Mouse (Mus musculus) fat pad, adult 2 months (tissue): ENCODE results near the gene Tmcc1.

Source experiments
- DNase-seq: peaks from one replicate; pipeline ENCODE4 v3.0.0-alpha.2; 2011; ENCODE audit warnings: low read depth, low spot score; ENCODE audit errors: extremely low read depth

Gene Tmcc1

GRCm38 (mm10) chr6:116021961-116022485 is 171.3 kb downstream of the Tmcc1 start:
- no peak for DNase-seq

DNA sequence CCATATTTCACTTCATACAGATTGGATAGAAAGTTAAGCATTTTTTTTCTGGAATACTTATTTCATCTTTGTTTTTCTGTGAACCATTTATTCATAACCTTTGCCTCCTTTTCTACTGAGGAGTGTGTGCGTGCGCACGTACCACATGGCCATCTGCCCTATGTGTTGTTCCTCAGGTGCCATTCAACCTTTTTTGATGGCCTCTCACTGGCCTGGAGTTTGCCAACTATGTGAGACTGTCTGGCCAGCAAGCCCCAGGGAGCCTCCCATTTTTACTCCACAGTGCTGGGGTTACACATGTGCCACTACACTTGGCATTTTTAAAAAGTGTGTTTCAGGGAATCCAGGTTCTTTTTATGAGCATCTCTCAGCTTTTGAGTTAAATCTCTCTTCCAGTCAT is 177.4 kb downstream of the Tmcc1 start:
- no peak for DNase-seq

DNA sequence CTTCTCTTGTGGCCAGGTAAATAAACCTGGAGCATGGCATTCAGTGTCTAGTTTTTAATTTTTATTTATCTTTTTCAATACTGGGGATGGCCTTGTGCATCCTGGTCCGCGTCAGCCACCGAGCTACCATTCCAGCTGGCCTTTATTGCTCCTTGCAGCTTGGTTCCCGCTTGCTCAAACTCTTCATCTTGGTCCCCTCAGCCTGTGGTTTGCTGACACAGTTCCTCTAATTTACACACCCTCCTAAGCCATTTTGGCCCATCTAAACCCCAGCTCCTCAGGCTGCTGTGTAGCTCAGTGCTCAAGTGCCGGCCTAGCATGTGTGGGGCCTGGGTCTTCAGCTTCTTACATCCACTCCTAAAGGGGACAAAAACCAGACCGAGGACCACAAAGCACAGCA is 179.2 kb downstream of the Tmcc1 start:
- DNase-seq, result no peak

GRCm38 (mm10) chr6:116013687-116014086 is 179.6 kb downstream of the Tmcc1 start:
- no peak for DNase-seq

GRCm38 (mm10) chr6:116010541-116010940 is 182.7 kb downstream of the Tmcc1 start:
- no peak for DNase-seq

DNA sequence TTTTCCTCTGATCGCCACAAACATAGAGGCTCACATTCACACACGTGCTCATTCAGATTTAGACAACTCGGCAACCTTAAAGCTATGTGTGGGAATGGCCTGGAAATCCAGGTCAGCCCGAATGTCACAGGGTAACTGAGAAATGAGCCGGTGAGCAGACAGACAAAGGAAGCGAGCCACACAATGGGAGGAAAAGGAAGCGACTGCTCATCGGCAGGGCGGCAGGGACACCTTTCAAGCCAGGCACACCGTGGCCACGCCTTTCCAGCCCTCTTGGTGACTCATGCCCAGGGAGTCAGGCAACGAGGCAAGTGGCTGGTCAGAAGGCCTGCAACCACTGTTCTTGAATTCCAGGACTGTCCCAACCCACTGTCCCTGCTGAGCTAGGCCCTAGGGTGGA is 183.9 kb downstream of the Tmcc1 start:
- no peak for DNase-seq

DNA sequence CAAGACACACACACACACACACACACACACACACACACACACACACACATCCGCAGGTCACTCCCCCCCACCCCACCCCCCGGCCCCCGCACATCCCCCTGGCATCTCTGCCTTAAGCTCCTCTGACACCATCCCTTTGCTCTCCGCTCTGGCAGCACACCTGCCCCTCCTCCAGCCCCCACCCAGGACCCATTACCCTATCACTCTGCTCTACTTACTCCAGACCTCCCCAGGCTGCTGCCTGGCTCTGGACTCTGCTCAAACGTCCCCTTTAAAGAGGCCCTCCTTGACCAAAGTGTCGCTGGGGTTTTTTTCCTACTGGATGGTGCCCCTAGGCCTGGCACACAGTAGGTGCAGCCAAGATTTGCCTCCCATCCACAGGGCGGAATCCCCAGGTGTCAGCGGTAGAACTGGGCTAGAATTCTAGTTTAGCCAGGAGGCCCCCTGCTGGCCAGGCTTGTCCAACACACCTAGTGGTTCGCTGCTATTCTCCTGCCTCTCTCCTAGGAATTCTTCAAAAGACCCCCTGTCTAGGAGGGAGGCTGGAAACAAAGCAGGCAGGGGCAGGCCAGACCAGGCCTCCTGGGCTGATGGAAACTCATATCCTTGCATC is 185.6 kb downstream of the Tmcc1 start:
- DNase-seq, result no peak

DNA sequence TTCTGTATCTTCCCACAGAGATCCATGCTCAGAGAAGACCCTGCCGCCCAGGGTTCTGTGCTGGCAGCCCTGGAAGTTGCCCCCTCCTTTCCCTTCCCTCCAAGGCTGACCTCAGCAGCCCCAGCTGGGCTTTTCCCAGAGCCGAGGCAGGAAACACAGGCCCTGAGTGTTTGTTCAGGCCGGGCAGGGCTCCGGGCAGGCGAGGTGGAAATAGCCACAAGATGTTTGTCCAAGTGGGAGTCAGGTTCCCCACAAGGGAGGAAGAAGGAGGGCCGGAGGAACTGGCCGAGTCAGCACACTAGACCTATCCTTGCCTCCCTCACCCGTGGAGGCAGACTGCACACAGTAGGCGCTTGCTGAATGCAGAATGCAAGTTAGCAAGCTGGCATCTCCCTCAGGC is 186.6 kb downstream of the Tmcc1 start:
- no peak for DNase-seq

DNA sequence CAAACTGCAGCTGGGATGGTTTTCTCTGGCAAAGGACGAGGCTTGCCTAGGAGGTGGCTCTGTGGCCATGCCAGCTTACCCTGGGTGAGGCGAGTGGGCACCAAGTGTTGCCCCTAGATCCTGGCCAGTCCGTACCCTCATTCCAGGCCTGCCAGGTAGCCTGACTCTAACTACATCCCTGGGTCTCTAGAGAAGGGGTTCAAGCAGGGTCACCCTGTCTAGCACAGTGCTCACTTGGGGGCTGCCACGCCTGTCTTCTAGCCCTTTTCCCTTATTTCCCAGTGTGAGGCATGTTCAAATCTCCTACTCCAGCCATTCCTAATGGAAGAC is 187.4 kb downstream of the Tmcc1 start:
- DNase-seq, result no peak

- DNase-seq, result no peak
These were observed 187.9 kb downstream of the Tmcc1 start for GRCm38 (mm10) chr6:116005275-116005958.

GRCm38 (mm10) chr6:116004716-116005115 is 188.6 kb downstream of the Tmcc1 start:
- DNase-seq, result no peak

DNA sequence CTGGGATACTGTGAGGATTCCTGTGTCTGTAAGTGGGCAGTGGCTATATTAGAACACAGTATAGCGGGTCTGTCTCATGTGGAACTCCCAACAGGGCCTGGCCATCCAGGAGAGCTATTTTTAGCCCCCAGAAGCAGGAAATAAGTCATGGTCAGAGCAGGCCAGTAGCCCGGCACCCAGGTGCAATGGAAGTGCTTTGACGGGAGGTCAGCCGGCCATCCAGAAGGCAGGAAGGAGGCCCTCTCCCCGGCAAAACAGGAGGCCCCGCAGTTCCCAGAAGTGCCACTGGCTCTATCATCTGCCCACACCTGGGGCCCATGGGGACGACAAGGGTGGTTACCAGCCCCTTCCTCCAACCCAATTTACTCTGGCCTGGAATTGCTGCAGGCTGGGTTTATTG is 189.2 kb downstream of the Tmcc1 start:
- DNase-seq, result no peak

DNA sequence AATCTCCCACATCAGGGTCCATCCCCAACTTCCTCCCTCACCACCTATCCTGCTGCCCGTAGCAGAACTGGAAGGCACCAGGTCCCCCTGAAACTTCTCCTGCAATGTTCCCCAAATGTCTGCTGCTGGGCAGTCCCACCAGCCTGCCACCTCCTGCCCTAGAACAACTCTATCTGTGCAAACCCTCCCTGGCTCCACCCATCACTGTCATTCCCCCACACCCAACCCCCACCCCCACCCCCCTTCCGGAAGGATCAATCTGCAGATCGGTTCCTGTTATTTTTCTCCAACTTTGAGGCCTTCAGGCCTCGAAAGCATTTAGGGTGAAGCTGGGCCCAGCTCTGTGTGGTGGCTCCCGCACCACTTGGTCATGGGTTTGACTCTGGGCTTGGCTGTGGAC is 189.8 kb downstream of the Tmcc1 start:
- DNase-seq, result no peak

DNA sequence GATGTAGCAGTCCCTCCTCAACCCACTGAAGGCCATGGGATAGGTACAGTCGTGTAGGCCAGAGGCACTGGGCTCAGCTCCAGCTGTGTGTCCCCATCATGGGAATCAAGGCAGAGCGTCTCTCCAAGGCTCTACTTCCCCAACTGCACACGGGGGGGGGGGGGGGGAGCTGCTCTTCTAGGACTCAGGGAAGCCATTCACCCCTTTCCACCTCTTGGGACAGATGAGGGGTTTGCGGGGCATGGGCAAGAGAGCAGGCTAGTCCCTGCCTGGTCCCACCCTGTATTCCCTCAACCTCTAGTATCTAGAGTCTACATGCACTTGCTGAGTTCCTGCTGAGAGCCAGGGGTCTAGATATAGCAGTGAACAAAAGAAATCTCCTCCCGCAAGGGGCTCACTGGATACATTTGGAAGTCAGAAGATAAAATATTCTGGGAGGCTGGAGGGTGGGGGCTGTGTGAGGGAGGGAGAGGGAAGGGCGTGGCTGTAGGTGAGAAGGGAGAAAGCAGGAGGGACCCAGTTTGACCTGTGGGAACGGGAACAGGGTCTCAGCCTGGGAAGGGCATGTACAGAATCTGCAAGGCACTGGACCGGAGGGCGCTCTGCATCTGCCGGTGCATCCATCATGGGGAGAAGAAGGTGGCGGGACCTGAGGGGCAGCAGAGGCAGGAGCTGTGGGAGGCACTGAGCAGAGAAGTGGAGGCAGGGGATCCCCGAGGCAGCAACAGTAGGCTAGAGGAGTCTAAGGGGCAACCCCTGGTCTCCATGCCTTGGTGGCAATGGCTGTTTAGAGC is 190.8 kb downstream of the Tmcc1 start:
- no peak for DNase-seq

- no peak for DNase-seq
These were observed 192.4 kb downstream of the Tmcc1 start for GRCm38 (mm10) chr6:116000851-116001250.

DNA sequence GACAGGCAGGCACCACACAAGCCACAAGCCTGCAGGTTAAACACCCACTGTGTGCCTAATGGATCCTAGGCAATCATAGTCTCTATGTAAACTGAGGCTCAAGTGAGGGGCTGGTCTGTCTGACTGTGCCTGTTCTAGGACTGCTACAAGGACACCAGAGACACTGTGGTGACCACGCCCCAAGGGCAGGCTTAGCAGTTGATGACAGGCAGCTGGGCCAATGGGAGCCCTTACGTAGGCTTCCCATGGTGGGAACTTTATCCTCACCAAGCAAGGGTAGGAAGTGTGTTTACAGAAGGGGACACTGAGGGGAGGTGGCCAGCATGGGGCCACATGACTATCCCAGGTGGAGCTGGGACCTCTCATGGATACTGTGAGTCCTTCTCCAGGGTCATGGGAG is 194.1 kb downstream of the Tmcc1 start:
- no peak for DNase-seq

DNA sequence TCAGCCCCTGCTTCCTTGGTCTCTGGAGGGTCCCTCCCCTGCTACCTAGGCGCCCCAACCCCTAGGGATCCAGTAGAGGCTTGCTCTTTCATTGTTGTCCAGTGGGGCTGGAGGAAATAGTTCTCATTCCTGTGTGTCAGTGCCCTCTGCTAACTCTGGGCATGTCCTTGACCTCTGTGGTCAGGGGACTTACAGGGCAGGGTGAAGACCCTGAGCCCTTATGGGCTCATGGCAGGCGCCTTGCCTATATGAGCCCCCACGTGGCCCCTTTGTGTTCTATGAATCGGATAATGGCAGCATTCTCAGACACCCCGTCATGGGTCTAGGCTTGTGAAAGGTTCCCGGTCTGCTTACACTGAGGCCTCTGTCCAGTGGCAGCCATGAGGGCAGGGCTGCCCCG is 194.5 kb downstream of the Tmcc1 start:
- DNase-seq, result no peak

DNA sequence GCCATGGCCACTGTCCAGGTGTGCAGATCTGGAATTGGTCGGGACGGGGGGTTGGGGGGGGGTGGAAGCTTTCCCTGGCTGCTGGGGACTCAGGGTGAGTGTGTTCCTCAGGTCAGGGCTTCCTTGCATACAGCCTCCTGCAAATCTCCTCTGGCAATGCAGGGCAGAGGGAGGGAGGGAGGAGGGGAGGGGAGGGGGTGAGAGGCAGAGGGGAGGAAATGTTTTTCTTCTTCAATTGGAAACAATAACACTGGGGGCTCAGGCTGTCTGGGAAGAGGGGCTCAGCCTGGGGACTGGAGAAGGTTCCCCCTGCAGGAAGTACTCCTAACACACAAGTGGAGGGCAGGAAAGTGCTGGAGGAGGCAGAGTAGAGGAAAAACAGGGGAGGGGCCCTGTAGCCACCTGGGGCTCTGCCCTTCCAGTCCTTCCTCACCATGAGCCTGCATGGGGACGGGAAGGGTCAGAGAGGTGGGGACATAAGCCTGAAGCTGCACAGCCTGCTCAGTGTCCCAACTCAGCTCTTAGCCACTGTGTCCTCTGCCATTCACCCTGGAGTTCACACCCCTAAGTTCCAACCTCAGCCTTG is 195.5 kb downstream of the Tmcc1 start:
- DNase-seq, result no peak

- DNase-seq, result no peak
These were observed 197.0 kb downstream of the Tmcc1 start for GRCm38 (mm10) chr6:115996171-115996851.

GRCm38 (mm10) chr6:115995531-115995941 is 197.8 kb downstream of the Tmcc1 start:
- DNase-seq, result no peak

DNA sequence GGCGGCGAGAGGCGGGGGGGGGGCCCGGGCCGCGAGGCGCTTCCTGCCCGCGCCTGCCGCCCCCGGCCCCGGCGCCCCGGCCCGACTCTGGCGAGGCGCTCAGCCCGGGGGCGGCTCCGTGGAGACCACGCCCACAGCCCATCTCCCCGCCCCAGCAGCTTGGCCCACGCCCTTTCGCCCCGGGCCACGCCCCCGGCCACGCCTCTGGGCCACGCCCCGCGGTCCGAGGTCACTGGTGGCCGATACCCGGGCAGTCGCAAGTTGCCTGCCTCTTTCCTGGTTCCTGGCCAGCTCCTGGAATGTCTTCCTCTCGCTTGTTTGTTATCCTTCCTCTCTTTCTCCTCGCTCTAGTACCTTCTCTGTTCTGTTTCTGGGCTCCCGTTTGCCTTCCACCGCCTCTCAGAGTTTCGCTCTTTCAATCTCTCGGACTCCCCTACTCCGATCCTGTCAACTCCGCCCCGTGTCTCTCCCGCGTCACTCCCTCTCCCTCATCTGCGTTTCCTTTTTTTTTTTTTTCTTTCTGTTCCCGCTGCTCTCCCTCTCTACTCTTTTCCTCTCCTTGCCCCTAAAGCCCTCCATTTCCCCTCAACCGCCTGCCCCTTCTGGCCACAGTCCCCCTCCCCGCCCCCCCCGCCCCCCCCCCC is 198.3 kb downstream of the Tmcc1 start, which contains the start of gene Plxnd1:
Gene Plxnd1, minus strand, starts transcription at position 129 of the 644 bp plus-strand sequence.
- no peak for DNase-seq
